Mouse (Mus musculus): ENCODE measurements around the gene Tmem255a.

GRCm38 (mm10) chrX:38222757-38223156 is 29.5 kb downstream of the Tmem255a start:
- TF ChIP-seq POLR2A (IDR thresholded peaks at IDR 0.05; ENCODE audit: low read depth, low read length), result no peak
- TF ChIP-seq CTCF (IDR thresholded peaks at IDR 0.05; ENCODE audit: extremely low read depth, insufficient read depth, insufficient read length, insufficient replicate concordance), result no peak

All from spleen, adult 2 months (tissue).